Mouse (Mus musculus) neural tube, embryonic 14.5 days (tissue): ENCODE measurements at regions not wholly inside any gene's neighbourhood (a gene's known extent, or its start where the extent isn't known, plus 50 kb on each side); places are given as distances from the start of the nearest gene placed in this dataset.
"Not testable (repeated sequence)": the region's sequence is repeated elsewhere in the genome, so short reads cannot be mapped to it uniquely, and the experiment has no call there.

Experiments
- ATAC-seq: fragments of 200-750 bp; cut with Nextera tagmentation; 2 replicates; pipeline ENCODE4 v1.8.0; 2017; ENCODE audit warnings: low read depth, mild to moderate bottlenecking, moderate TSS enrichment, moderate library complexity
- H3K27ac ChIP-seq: fragments of 300-500 bp; sonication (generic); 2 replicates; pipeline ENCODE4 v1.5.1; 2014; ENCODE audit warnings: low read depth, mild to moderate bottlenecking, control low read depth, low read length, moderate library complexity, mixed read lengths
- H3K27me3 ChIP-seq: fragments of 300-500 bp; sonication (generic); 2 replicates; pipeline ENCODE4 v1.6.1; 2014; ENCODE audit warnings: low read length; ENCODE audit not compliant: control insufficient read depth, insufficient read depth
- H3K36me3 ChIP-seq: fragments of 300-500 bp; sonication (generic); 2 replicates; pipeline ENCODE4 v1.6.1; 2014; ENCODE audit warnings: low read length, mixed read lengths; ENCODE audit not compliant: control insufficient read depth, insufficient read depth
- H3K4me1 ChIP-seq: fragments of 300-500 bp; sonication (generic); 2 replicates; pipeline ENCODE4 v1.6.1; 2014; ENCODE audit warnings: low read length; ENCODE audit not compliant: control insufficient read depth, insufficient read depth
- H3K4me2 ChIP-seq: fragments of 300-500 bp; sonication (generic); 2 replicates; pipeline ENCODE4 v1.6.1; 2014; ENCODE audit warnings: mild to moderate bottlenecking, low read depth, low read length, control low read depth
- H3K4me3 ChIP-seq: fragments of 300-500 bp; sonication (generic); 2 replicates; pipeline ENCODE4 v1.5.1; 2014; ENCODE audit warnings: low read depth, low read length, control low read depth, mixed read lengths
- H3K9ac ChIP-seq: fragments of 300-500 bp; sonication (generic); replicated peaks from 2 replicates; pipeline ENCODE4 v1.6.1; 2014; ENCODE audit warnings: low read depth, mild to moderate bottlenecking, control low read depth, low read length, mixed read lengths
- H3K9me3 ChIP-seq: fragments of 300-500 bp; sonication (generic); 2 replicates; pipeline ENCODE4 v1.6.1; 2016; ENCODE audit warnings: low read length; ENCODE audit not compliant: control insufficient read depth
- WGBS: fragments of 180-500 bp; shearing (Covaris S2); extraction: QIAGEN DNeasy Blood & Tissue Kit; methylation state at CpG from one replicate; pipeline ENCODE4 v1.1.7; 2014; 5-methylcytosine and 5-hydroxymethylcytosine counted together

- Histone ChIP-seq H3K4me1 (no peaks in the 10 kb centered on the region), H3K9me3 (no peaks in the 10 kb centered on the region), H3K27ac (no peak overlapping the region), H3K4me3 (no peak overlapping the region), H3K9ac (no peak overlapping the region), H3K4me2 (no peak overlapping the region), H3K36me3 (no peaks in the 10 kb centered on the region), H3K27me3 (no peaks in the 10 kb centered on the region)
- ATAC-seq = no peak
- WGBS = 89% methylated on average over 8 of the region's 8 CpGs
Observed at GRCm38 (mm10) chr13:98438206-98438605, 53.6 kb downstream of the Gm10320 start.

- Histone ChIP-seq H3K9ac (no peak overlapping the region), H3K36me3 (no peaks in the 10 kb centered on the region), H3K27ac (no peak overlapping the region; the same call in 1 of the 2 replicates), H3K27me3 (no peaks in the 10 kb centered on the region), H3K9me3 (no peaks in the 10 kb centered on the region), H3K4me1 (no peaks in the 10 kb centered on the region), H3K4me2 (no peak overlapping the region), H3K4me3 (no peak overlapping the region)
- ATAC-seq = peak; percentile 28; the same call in 1 of the 2 replicates
- WGBS = 50% methylated on average over 8 of the region's 8 CpGs
Observed at GRCm38 (mm10) chr13:98436961-98437360, 54.8 kb downstream of the Gm10320 start.

- Histone ChIP-seq H3K27me3 (no peaks in the 10 kb centered on the region), H3K36me3 (no peaks in the 10 kb centered on the region), H3K9ac (no peak overlapping the region), H3K4me1 (no peaks in the 10 kb centered on the region), H3K27ac (no peak overlapping the region), H3K4me3 (no peak overlapping the region), H3K4me2 (no peak overlapping the region), H3K9me3 (no peaks in the 10 kb centered on the region)
- WGBS = 95% methylated on average over 8 of the region's 8 CpGs
- no peak for ATAC-seq
Observed at GRCm38 (mm10) chr13:98435245-98435975, 56.4 kb downstream of the Gm10320 start.

GRCm38 (mm10) chr13:98429851-98430250, 62.0 kb downstream of the Gm10320 start:
- Histone ChIP-seq H3K4me2 (no peak overlapping the region), H3K9ac (no peak overlapping the region), H3K9me3 (no peaks in the 10 kb centered on the region), H3K36me3 (no peaks in the 10 kb centered on the region), H3K27me3 (peaks cover 11% of the 10 kb centered on the region; the same call in 1 of the 2 replicates), H3K4me3 (no peak overlapping the region), H3K27ac (no peak overlapping the region), H3K4me1 (no peaks in the 10 kb centered on the region)
- ATAC-seq = no peak
- WGBS = 29% methylated on average over 21 of the region's 21 CpGs

- not testable (repeated sequence) for H3K9me3 ChIP-seq, H3K36me3 ChIP-seq, H3K27ac ChIP-seq, H3K4me1 ChIP-seq, H3K9ac ChIP-seq
- H3K4me2 ChIP-seq = peak overlapping the region; percentile 38
- peaks cover 11% of the 10 kb centered on the region; the same call in 1 of the 2 replicates for H3K27me3 ChIP-seq
- WGBS = 8% methylated on average over 16 of the region's 16 CpGs
- H3K4me3 ChIP-seq = peak overlapping the region; percentile 10; the same call in 1 of the 2 replicates
- ATAC-seq = peak; percentile 68; the same call in 1 of the 2 replicates
Observed at GRCm38 (mm10) chr13:98427660-98428059, 64.1 kb downstream of the Gm10320 start.

GRCm38 (mm10) chr13:98425026-98425425, 66.8 kb downstream of the Gm10320 start:
- no peaks in the 10 kb centered on the region for H3K9me3 ChIP-seq
- H3K27me3 ChIP-seq = peaks cover 8% of the 10 kb centered on the region; the same call in 1 of the 2 replicates
- H3K4me1 ChIP-seq = no peaks in the 10 kb centered on the region
- H3K36me3 ChIP-seq = no peaks in the 10 kb centered on the region
- no peak overlapping the region for H3K4me3 ChIP-seq
- H3K27ac ChIP-seq = no peak overlapping the region
- WGBS = 96% methylated on average over 7 of the region's 7 CpGs
- ATAC-seq = no peak
- no peak overlapping the region for H3K4me2 ChIP-seq
- H3K9ac ChIP-seq = no peak overlapping the region

GRCm38 (mm10) chr13:98424000-98424399, 67.8 kb downstream of the Gm10320 start:
- no peaks in the 10 kb centered on the region for H3K9me3 ChIP-seq
- H3K27ac ChIP-seq = no peak overlapping the region
- H3K4me3 ChIP-seq = no peak overlapping the region
- no peaks in the 10 kb centered on the region for H3K4me1 ChIP-seq
- H3K4me2 ChIP-seq = no peak overlapping the region
- 58% methylated on average over 12 of the region's 12 CpGs for WGBS
- no peak overlapping the region for H3K9ac ChIP-seq
- ATAC-seq = no peak
- H3K36me3 ChIP-seq = no peaks in the 10 kb centered on the region
- H3K27me3 ChIP-seq = peaks cover 5% of the 10 kb centered on the region; the same call in 1 of the 2 replicates

- no peak overlapping the region for H3K4me2 ChIP-seq
- no peak for ATAC-seq
- H3K9me3 ChIP-seq = no peaks in the 10 kb centered on the region
- H3K4me3 ChIP-seq = no peak overlapping the region
- no peak overlapping the region for H3K9ac ChIP-seq
- H3K36me3 ChIP-seq = no peaks in the 10 kb centered on the region
- 84% methylated on average over 15 of the region's 15 CpGs for WGBS
- H3K27me3 ChIP-seq = no peaks in the 10 kb centered on the region
- no peak overlapping the region for H3K27ac ChIP-seq
- no peaks in the 10 kb centered on the region for H3K4me1 ChIP-seq
Observed at GRCm38 (mm10) chr13:98420419-98421043, 66.5 kb downstream of the Foxd1 start.

- H3K9ac ChIP-seq = no peak overlapping the region
- no peaks in the 10 kb centered on the region for H3K9me3 ChIP-seq
- no peaks in the 10 kb centered on the region for H3K27me3 ChIP-seq
- WGBS = 92% methylated on average over 4 of the region's 4 CpGs
- H3K4me2 ChIP-seq = no peak overlapping the region
- no peak for ATAC-seq
- no peak overlapping the region for H3K4me3 ChIP-seq
- H3K4me1 ChIP-seq = no peaks in the 10 kb centered on the region
- no peaks in the 10 kb centered on the region for H3K36me3 ChIP-seq
- H3K27ac ChIP-seq = no peak overlapping the region
Observed at GRCm38 (mm10) chr13:98417736-98418135, 63.7 kb downstream of the Foxd1 start.
